Mouse (Mus musculus) megakaryocyte, embryonic 14.5 days (primary cell): Measurements from ENCODE around the gene Bbs12.

ENCODE experiments used
- FLI1 ChIP-seq: IDR thresholded peaks from 2 replicates; pipeline ENCODE4 v1.6.1; 2012; ENCODE audit warnings: low read length, inconsistent platforms, mixed read lengths
- GATA1 ChIP-seq: IDR thresholded peaks from 3 replicates; pipeline ENCODE4 v1.6.1; 2012; ENCODE audit warnings: mixed read lengths, low read length, inconsistent platforms, borderline replicate concordance

DNA sequence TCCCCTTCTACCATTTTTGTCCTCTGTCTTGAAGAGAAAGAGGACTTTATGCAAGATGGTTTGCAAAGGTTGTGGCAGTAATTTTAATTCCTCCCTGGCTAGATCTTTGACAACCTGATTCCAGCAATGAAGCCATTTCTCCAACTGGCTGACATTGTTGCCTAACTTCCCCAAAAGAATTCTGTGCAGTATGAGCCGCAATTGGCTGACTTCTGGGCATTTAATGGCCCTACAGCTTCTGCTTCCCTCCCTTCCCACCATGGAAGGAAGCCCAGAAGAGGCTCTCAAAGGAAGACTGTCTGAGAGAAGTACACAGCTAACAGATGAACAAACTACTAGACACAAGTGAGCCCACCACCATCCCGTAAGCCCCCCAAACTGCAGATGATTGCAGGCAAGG is 23.1 kb upstream of the Bbs12 start:
- TF ChIP-seq GATA1 (no peak), FLI1 (no peak)
